Mouse (Mus musculus): ENCODE measurements around the gene Tnfsf9. TPM values are rescaled to one million over a fixed set of nuclear protein-coding genes. Genes with fewer than 3 reads are reported as not detected.
"Not testable (repeated sequence)": the region's sequence is repeated elsewhere in the genome, so short reads cannot be mapped to it uniquely, and the experiment has no call there.

Gene Tnfsf9
- polyA plus RNA-seq, 1 experiment from 2014 or later: 8.7 TPM

DNA sequence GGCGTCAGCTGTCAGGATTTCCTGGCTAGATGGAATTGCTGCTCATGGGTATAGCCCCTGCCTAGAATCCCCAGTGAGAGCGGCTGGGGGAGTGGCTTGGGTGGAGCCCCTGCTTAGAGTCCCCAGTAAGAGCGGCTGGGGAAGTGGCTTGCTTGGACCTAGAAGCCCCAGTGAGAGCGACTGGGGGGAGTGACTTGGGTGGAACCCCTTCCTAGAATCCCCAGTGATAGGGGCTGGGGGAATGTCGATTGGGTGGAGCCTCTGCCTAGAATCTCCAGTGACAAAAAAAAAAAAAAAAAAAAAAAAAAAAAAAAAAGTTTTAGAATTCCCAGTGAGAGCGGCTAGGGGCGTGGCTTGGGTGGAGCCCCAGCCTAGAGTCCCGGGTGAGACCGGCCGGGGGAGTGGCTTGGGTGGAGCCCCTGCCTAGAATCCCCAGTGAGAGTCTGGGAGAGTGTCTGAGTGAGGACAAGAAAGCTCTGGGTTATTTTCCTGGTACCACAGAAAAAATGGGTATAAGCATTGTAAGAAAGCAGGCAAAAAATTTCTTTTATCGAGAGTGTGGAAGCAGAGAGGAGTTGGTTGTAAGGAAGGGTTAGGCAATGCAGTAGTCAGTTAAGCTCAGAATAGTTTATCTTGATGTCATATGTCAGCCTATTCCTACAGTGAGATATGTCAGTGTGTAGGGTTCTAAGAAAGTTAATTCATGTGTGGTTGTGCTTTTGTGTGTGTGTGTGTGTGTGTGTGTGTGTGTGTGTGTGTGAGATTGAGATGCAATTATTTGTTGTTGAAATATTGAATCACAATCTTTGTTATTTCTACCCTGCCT, 13.6 kb downstream of the Tnfsf9 start:
- no peaks in the 10 kb centered on the region for H3K36me3 ChIP-seq
- H3K27me3 ChIP-seq: no peaks in the 10 kb centered on the region
- no peak overlapping the region for H3K9ac ChIP-seq
- H3K27ac ChIP-seq (replicated peaks): no peak overlapping the region
- H3K4me1 ChIP-seq (replicated peaks): no peaks in the 10 kb centered on the region
- ATAC-seq (ENCODE audit: low FRiP score, low read depth): peak; percentile 51; the same call in 1 of the 2 replicates
- no peak overlapping the region for H3K4me3 ChIP-seq
- WGBS: 1% methylated on average over 11 of the region's 11 CpGs
- no peak overlapping the region for H3K4me2 ChIP-seq
- H3K9me3 ChIP-seq: no peaks in the 10 kb centered on the region

- Histone ChIP-seq H3K4me3 (no peak overlapping the region), H3K9ac (no peak overlapping the region), H3K27ac (replicated peaks) (no peak overlapping the region), H3K4me1 (replicated peaks) (no peaks in the 10 kb centered on the region), H3K9me3 (no peaks in the 10 kb centered on the region), H3K4me2 (no peak overlapping the region), H3K27me3 (no peaks in the 10 kb centered on the region), H3K36me3 (no peaks in the 10 kb centered on the region)
- WGBS: 85% methylated on average over 2 of the region's 2 CpGs
- no peak for ATAC-seq (ENCODE audit: low FRiP score, low read depth)
Observed at GRCm38 (mm10) chr17:57121856-57122255, 16.7 kb downstream of the Tnfsf9 start.

GRCm38 (mm10) chr17:57123192-57124118, 18.3 kb downstream of the Tnfsf9 start:
- Histone ChIP-seq H3K4me2 (no peak overlapping the region), H3K9me3 (no peaks in the 10 kb centered on the region), H3K4me1 (replicated peaks) (no peaks in the 10 kb centered on the region), H3K4me3 (no peak overlapping the region), H3K27ac (replicated peaks) (no peak overlapping the region), H3K36me3 (no peaks in the 10 kb centered on the region), H3K27me3 (no peaks in the 10 kb centered on the region), H3K9ac (no peak overlapping the region)
- WGBS: 88% methylated on average over 11 of the region's 11 CpGs
- ATAC-seq (ENCODE audit: low FRiP score, low read depth): no peak

DNA sequence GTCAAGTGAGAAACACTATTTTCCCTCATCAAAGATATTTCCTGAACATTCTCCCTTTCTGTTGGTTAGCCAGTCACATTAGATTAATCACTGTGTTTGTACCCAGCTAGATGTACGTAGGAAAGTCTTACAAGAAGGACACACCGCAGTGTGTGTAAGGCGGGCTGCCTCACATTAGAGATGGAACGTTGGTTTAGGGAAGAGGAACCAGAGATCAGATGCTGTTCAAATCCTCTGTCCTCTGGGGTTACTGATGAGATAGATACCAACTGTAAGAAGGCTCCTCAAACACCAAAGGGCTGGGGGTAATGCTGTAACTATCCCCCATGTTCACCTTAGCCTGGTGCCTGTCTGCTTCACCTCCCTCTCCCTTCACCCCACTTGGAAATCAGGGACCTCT, 19.7 kb downstream of the Tnfsf9 start:
- H3K4me2 ChIP-seq: no peak overlapping the region
- no peak overlapping the region for H3K27ac ChIP-seq (replicated peaks)
- H3K36me3 ChIP-seq: no peaks in the 10 kb centered on the region
- H3K4me1 ChIP-seq (replicated peaks): no peaks in the 10 kb centered on the region
- H3K4me3 ChIP-seq: no peak overlapping the region
- ATAC-seq (ENCODE audit: low FRiP score, low read depth): no peak
- WGBS: 85% methylated on average over 4 of the region's 4 CpGs
- H3K9ac ChIP-seq: no peak overlapping the region
- H3K27me3 ChIP-seq: no peaks in the 10 kb centered on the region
- no peaks in the 10 kb centered on the region for H3K9me3 ChIP-seq

- ATAC-seq (ENCODE audit: low FRiP score, low read depth): no peak
- Histone ChIP-seq H3K9me3 (no peaks in the 10 kb centered on the region), H3K27ac (replicated peaks) (no peak overlapping the region), H3K4me2 (no peak overlapping the region), H3K36me3 (no peaks in the 10 kb centered on the region), H3K27me3 (no peaks in the 10 kb centered on the region), H3K9ac (no peak overlapping the region), H3K4me1 (replicated peaks) (no peaks in the 10 kb centered on the region), H3K4me3 (no peak overlapping the region)
- WGBS: 68% methylated on average over 3 of the region's 3 CpGs
Observed at GRCm38 (mm10) chr17:57125853-57126622, 20.9 kb downstream of the Tnfsf9 start.

DNA sequence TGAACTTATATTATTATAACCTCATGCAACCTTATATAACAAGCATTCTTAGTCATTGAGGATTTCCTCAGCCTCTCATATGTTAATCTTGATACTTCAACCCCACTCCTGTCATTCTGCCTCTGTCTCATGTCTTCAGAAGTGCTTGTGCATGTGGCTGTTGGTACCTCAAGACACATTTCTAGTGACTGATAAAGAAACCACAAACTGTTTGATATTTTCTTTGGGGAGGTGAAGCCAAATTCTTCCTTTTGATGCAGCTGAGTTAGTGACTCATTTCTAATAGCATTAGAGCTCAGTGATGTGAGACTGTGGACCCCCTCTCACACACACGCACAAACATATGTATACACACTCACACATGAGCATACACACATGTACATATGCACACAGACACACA, 26.7 kb downstream of the Tnfsf9 start:
- no peak overlapping the region for H3K27ac ChIP-seq (replicated peaks)
- 92% methylated on average over 1 of the region's 1 CpGs for WGBS
- no peaks in the 10 kb centered on the region for H3K9me3 ChIP-seq
- H3K4me1 ChIP-seq (replicated peaks): no peaks in the 10 kb centered on the region
- H3K9ac ChIP-seq: no peak overlapping the region
- H3K36me3 ChIP-seq: no peaks in the 10 kb centered on the region
- no peak overlapping the region for H3K4me2 ChIP-seq
- no peak overlapping the region for H3K4me3 ChIP-seq
- H3K27me3 ChIP-seq: no peaks in the 10 kb centered on the region
- no peak for ATAC-seq (ENCODE audit: low FRiP score, low read depth)

- H3K9me3 ChIP-seq; H3K27me3 ChIP-seq; H3K4me2 ChIP-seq; H3K9ac ChIP-seq; H3K4me1 ChIP-seq (replicated peaks); H3K4me3 ChIP-seq; H3K27ac ChIP-seq (replicated peaks); ATAC-seq (ENCODE audit: low FRiP score, low read depth); H3K36me3 ChIP-seq: not testable (repeated sequence)
- 35% methylated on average over 3 of the region's 3 CpGs for WGBS
Observed at GRCm38 (mm10) chr17:57134021-57134420, 28.9 kb downstream of the Tnfsf9 start.

DNA sequence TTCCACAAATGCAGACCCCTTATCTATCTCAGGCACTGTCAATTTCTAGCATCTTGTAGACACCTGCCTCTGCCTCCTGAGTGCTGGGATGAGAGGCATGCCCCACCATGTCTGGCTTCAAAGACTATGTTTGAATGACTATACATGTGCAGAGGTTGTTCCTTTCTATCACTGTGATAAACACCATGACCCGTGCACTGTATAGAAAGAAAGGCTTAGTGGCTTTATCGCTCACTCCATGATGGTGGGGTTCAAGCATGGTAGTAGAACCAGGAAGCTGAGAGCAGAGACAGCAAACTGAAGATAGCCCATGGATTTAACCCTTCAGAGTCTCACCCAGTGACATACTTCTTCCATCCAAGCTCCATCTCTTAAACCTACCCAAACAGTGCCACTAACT, 29.6 kb downstream of the Tnfsf9 start:
- Histone ChIP-seq H3K27me3 (no peaks in the 10 kb centered on the region), H3K4me1 (replicated peaks) (no peaks in the 10 kb centered on the region), H3K27ac (replicated peaks) (no peak overlapping the region), H3K36me3 (no peaks in the 10 kb centered on the region), H3K9me3 (no peaks in the 10 kb centered on the region), H3K4me3 (no peak overlapping the region), H3K9ac (no peak overlapping the region), H3K4me2 (no peak overlapping the region)
- WGBS: 83% methylated on average over 2 of the region's 2 CpGs
- no peak for ATAC-seq (ENCODE audit: low FRiP score, low read depth)

GRCm38 (mm10) chr17:57135635-57136034, 30.5 kb downstream of the Tnfsf9 start:
- no peak overlapping the region for H3K9ac ChIP-seq
- H3K4me3 ChIP-seq: no peak overlapping the region
- H3K36me3 ChIP-seq: no peaks in the 10 kb centered on the region
- 86% methylated on average over 3 of the region's 3 CpGs for WGBS
- no peak overlapping the region for H3K27ac ChIP-seq (replicated peaks)
- no peaks in the 10 kb centered on the region for H3K27me3 ChIP-seq
- no peaks in the 10 kb centered on the region for H3K9me3 ChIP-seq
- H3K4me2 ChIP-seq: no peak overlapping the region
- no peaks in the 10 kb centered on the region for H3K4me1 ChIP-seq (replicated peaks)
- ATAC-seq (ENCODE audit: low FRiP score, low read depth): no peak

- ATAC-seq (ENCODE audit: low FRiP score, low read depth): no peak
- H3K27me3 ChIP-seq: no peaks in the 10 kb centered on the region
- H3K4me3 ChIP-seq: no peak overlapping the region
- no peaks in the 10 kb centered on the region for H3K36me3 ChIP-seq
- no peak overlapping the region for H3K4me2 ChIP-seq
- no peaks in the 10 kb centered on the region for H3K4me1 ChIP-seq (replicated peaks)
- 88% methylated on average over 4 of the region's 4 CpGs for whole genome bisulfite sequencing
- no peak overlapping the region for H3K27ac ChIP-seq (replicated peaks)
- H3K9me3 ChIP-seq: no peaks in the 10 kb centered on the region
- no peak overlapping the region for H3K9ac ChIP-seq
Observed at GRCm38 (mm10) chr17:57138676-57139075, 33.6 kb downstream of the Tnfsf9 start.

- WGBS: 92% methylated on average over 3 of the region's 3 CpGs
- no peaks in the 10 kb centered on the region for H3K27me3 ChIP-seq
- no peak overlapping the region for H3K4me3 ChIP-seq
- no peak for ATAC-seq (ENCODE audit: low FRiP score, low read depth)
- no peaks in the 10 kb centered on the region for H3K36me3 ChIP-seq
- H3K27ac ChIP-seq (replicated peaks): no peak overlapping the region
- no peaks in the 10 kb centered on the region for H3K4me1 ChIP-seq (replicated peaks)
- H3K4me2 ChIP-seq: no peak overlapping the region
- no peaks in the 10 kb centered on the region for H3K9me3 ChIP-seq
- H3K9ac ChIP-seq: no peak overlapping the region
Observed at GRCm38 (mm10) chr17:57139708-57140107, 34.6 kb downstream of the Tnfsf9 start.

GRCm38 (mm10) chr17:57143704-57144103, 38.6 kb downstream of the Tnfsf9 start:
- no peak for ATAC-seq (ENCODE audit: low FRiP score, low read depth)
- Histone ChIP-seq H3K4me1 (replicated peaks) (peaks cover under 1% of the 10 kb centered on the region; the same call in 1 of the 2 replicates), H3K4me2 (no peak overlapping the region), H3K27ac (replicated peaks) (no peak overlapping the region), H3K27me3 (peaks cover 16% of the 10 kb centered on the region), H3K4me3 (no peak overlapping the region), H3K36me3 (no peaks in the 10 kb centered on the region), H3K9me3 (no peaks in the 10 kb centered on the region), H3K9ac (no peak overlapping the region)
- WGBS: 89% methylated on average over 3 of the region's 3 CpGs

Measured in hindbrain, embryonic 15.5 days (tissue).